Mouse (Mus musculus) embryo, embryonic 9.5 days (tissue): ENCODE measurements around the gene Otub2.
A peak's percentile ranks its signal among the peaks of the same experiment; 100 is the strongest.

Experiments
- DNase-seq: peaks from one replicate; pipeline ENCODE4 v3.0.0-alpha.2; 2017; ENCODE audit errors: extremely low spot score

Gene Otub2

GRCm38 (mm10) chr12:103388505-103389347 is at the start of gene Otub2:
TSS of gene Otub2 (plus strand) at chr12:103388682.
- DNase-seq: peak; percentile 97

DNA sequence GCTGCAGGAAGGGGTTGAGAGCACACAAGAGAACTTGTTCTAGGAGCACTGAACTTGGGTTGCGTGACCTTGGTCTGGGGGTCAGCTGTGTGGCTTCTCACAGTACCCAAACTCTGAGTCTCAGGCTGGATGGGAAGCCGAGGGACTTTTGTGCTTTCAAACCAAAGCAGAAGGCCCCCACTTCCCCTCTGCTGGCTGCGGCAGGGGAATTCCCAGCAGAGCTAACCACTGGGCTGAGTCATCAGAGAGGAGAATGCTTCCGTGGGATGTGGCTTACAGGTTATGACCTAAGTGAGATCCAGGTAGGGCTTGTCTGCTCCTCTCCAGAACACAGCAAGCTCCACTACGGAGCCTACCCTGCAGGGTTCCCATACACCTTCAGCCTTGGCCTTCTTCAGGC is 47.3 kb upstream of the Otub2 start:
- no peak for DNase-seq

GRCm38 (mm10) chr12:103343456-103343855 is 45.0 kb upstream of the Otub2 start:
- DNase-seq: no peak

GRCm38 (mm10) chr12:103344934-103345333 is 43.5 kb upstream of the Otub2 start:
- DNase-seq: no peak

DNA sequence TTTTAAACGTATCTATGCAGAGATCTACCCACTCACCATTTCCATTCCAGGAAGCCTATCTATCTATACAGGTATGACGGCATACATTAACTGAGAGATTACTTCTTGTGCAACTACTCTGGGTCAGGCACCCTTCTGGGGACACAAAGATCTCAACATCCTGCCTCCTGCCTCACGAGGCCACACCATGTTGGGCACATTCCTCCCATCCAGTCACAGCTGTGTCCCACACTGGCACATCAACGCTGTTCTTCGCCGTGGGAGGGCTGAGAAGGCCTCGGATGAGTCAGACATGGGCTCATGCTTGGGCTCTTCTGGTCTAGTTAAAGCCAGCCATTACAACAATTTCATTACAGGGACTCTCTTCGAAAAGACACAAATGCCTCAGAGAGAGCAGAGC is 41.5 kb upstream of the Otub2 start:
- no peak for DNase-seq

DNA sequence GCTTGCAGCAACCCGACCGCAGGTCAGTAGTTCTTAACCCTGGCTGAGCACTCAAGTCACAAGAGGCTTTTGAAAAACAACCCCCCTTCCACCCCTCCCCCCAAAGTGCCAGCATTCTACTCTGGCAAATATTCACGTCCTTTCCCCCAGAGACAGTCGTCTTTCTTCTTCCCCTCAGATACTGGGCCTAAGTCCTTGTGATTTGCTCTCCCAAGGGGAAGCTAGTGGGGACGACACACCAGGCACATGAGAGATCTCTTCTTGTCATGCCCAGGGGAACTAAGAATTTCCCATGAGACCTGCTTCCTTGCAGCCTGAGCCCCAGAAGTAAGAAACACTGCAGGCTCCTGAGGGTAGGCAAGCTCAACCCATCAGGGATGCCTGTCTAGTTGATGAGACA is 41.1 kb upstream of the Otub2 start:
- DNase-seq: no peak

DNA sequence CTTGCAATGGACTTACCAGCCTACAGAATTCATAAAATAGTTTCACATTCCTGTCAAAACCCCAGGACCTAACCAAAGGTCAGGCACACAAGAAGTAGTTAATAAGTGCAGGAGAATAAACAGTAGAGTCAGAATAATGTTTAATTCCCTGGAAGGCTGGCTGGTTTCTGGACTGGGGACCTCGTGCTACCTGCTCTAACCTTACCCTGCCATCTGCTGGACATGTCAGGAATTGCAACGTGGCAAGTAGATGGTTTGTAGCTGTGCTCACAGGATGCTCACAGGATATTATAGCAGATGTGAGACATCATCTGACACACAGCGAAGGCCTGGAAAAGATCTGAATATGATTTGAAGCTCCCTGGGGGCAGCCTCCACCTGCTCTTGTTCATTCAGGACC is 40.0 kb upstream of the Otub2 start:
- peak; percentile 78 for DNase-seq

GRCm38 (mm10) chr12:103352735-103353134 is 35.7 kb upstream of the Otub2 start:
- DNase-seq: no peak

DNA sequence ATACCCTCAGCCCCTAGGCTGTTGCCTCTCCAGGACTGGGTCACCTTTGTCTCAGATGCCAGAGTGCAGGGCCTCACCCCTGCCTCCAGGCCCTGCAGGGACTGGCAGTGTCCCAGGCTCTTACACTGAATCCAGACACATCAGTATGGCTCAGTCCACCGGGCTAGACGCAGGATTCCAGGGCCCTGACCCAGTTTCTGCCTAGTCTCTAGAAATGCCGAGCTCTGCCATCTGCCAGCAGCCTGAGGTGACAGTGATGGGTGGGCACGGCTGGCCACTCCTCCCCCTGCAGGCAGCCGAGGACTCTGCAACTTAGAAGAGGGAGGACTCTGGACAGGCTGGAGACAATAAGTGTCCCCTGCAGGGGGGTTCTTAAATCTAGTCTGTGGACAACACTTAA is 34.9 kb upstream of the Otub2 start:
- peak; percentile 39 for DNase-seq

DNA sequence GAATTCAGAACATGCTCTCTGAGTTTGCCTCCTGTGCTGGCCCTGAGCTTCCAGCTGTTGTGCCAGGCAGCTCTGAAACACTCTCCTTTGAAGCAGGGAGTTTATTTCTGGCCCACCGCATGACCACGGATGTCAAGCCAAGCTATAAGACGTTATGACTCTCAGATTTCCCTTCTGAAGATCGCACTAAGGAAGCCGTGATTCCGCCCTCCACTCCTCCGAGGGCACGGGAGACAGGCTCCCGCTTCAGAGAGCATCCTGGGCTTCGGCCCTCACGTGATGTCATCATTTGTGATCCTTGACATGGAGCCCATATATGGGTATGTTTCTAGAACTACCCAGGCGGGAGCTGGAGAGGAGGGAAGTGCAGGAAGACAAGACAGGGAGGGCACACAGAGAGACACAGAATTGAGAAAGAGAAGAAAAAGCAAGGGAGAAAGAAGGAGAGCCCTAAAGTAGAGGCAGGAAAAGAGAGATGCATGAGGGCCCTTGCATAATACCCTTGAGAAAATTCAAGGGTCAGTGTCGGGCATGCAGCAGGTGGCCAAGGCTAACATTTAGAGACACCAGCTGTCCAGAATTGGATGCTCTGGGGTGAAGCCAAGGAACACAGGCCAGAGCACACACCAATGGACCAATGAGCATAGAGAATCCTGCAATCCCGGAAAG is 32.6 kb upstream of the Otub2 start, which contains the start of gene Asb2:
TSS of gene Asb2 (minus strand) at position 256 of the 669 bp plus-strand sequence.
- DNase-seq: no peak

DNA sequence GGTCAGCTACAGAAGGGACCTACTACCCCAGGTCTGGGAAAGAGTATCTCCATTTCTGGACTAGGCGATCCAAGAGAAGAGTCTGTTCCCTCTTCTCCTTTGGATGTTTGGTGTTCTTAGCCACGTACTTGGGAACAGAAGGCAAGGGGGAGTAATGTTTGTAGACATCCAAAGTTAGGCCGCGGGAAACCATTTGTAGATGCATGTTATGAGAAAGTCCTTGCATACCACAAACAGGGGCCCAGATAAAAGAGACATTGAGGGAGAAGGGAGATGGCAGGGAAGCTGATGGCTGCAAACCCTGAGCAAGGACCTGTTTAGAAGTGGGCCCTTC is 32.1 kb upstream of the Otub2 start:
- DNase-seq: no peak

GRCm38 (mm10) chr12:103358216-103358615 is 30.3 kb upstream of the Otub2 start:
- DNase-seq: no peak

- DNase-seq: no peak
Measured at GRCm38 (mm10) chr12:103358951-103359801, 29.3 kb upstream of the Otub2 start.

DNA sequence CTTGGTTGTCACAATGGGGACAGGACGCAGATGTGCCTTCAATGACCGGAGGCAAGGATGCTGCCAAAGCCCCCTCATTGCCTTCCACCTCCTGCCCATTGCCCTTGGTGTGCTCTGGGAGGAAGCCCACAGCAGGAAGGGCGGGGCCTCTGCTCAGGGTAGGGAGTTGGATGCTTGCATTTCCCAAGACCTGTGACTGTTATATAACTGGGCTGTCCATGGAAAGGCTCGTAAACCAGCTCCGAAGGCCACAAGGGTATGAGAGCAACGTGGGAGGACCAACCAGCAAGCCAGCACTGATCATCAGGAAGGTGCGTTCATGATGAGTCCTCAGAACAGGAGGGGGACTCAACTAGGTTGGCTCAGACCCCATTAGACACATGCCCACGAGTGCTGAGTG is 27.7 kb upstream of the Otub2 start:
- no peak for DNase-seq

DNA sequence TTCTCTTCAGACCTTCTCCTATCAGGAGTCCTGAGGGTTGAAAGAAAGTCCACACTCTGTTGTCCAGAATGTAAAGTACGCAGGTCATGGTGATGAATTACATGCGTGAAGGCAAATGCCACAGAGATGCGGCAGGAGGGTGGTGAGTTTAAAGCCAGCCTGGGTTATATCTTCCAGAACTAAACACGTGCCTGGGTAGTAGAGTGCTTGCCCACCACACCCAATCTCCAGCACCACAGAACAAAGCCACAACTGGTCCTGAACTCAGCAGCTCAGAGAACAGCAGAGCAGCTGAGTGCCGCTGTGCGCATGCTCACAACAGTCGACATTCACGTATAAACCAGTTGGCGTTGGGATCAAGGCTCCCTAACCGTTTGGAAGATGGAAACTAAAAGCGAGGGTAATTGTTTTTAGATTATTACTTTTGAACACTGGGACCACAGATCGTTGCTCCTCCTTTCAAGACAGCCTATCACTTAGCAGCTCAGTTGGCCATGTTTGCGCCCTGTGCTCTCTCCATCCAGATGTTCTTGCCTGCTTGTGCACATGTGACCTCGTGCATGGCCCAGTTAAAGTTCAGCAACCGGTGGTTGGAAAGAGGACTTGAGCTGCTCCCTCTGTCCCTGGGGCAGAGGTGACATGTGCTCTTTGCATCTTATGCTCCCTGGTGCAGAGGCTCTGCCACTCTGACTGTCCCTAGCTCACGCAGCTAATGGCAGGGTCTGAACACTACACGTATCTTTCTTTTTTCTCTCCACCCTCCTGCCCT is 26.8 kb upstream of the Otub2 start:
- DNase-seq: no peak

DNA sequence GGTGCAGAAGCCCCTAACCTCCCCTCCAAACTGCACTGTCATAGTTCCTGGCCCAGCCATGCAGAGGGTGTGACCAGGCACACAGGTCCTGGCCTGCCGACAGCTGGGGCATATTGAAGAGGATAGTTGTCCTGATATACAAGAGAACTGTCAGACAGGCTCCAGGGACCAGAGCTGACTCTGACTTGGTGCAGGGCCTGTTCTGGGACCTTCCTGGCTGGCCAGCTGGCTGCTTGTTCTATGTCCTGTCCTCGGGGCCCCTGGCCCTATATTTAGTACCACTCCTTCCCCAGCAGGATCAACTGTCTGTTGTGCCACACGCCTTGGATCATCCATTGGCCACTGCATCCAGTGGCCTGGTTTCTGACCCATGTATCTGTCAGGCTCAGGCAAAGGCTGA is 26.1 kb upstream of the Otub2 start:
- no peak for DNase-seq

- DNase-seq: no peak
Measured at GRCm38 (mm10) chr12:103367171-103367570, 21.3 kb upstream of the Otub2 start.

GRCm38 (mm10) chr12:103367620-103368325 is 20.7 kb upstream of the Otub2 start:
- DNase-seq: peak; percentile 87

- DNase-seq: no peak
Measured at GRCm38 (mm10) chr12:103368326-103368669, 20.2 kb upstream of the Otub2 start.

GRCm38 (mm10) chr12:103368777-103369176 is 19.7 kb upstream of the Otub2 start:
- no peak for DNase-seq

GRCm38 (mm10) chr12:103370861-103371260 is 17.6 kb upstream of the Otub2 start:
- DNase-seq: no peak
